Mouse (Mus musculus): Measurements from ENCODE around the gene Kcnj11. TPM values are rescaled to one million over a fixed set of nuclear protein-coding genes. Genes with fewer than 3 reads are reported as not detected.

Kcnj11 gene
- total RNA-seq (2021) = 100 to 1,000 TPM; 109 to 121 TPM
- long read RNA-seq, experiment 1, transcript Kcnj11-201 (2 exons, 917 nt) = minor isoform, 10 of 122 reads
- long read RNA-seq, experiment 1, transcript Kcnj11-205 (1 exons, 3,142 nt) = major isoform, 106 of 122 reads
- long read RNA-seq, experiment 1, partial matches to known transcripts = 0 of 122 reads
- long read RNA-seq, experiment 1, other reads (novel, unspliced or antisense) = 2 of 122 reads
- long read RNA-seq, experiment 2, transcript Kcnj11-205 (1 exons, 3,142 nt) = major isoform, 105 of 113 reads
- long read RNA-seq, experiment 2, partial matches to known transcripts = 0 of 113 reads
- long read RNA-seq, experiment 2, other reads (novel, unspliced or antisense) = 0 of 113 reads

DNA sequence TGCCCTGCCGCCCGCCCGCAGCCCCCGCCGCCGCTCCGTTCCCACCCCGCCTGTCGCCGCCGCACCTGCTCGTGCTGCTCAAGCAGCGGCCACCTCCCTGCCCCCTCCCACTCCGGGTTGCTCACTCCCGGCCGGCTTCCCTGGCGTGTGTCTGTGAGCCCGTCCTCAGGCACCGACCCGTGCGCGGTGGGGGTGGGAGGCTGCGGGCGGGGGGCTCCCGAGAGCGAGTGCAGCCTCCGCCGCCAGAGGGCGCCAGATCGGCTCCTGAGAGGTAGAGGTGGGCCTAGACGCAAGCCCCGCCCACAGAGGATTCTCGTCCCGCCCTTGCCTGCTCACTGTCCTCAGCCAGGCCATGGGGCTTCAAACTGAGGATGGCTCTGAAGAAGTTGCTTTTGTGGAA, at the start of gene Kcnj11:
Gene Kcnj11 (minus strand): TSS at position 202 of the 400 bp plus-strand sequence.
- H3K27ac ChIP-seq = peak within 1 kb of the TSS; percentile 98
- peak within 1 kb of the TSS; percentile 78 for H3K4me3 ChIP-seq
- DNase-seq = peak; percentile 94
- intact Hi-C loops (cut with DNase I) = no loop called here
- TF ChIP-seq CTCF (IDR thresholded peaks at IDR 0.05) = peak; percentile 84

- Histone ChIP-seq H3K4me3 (no peak overlapping the region), H3K27ac (no peak overlapping the region)
- no peak for DNase-seq
- intact Hi-C loops (cut with DNase I) = no loop called here
- no peak for TF ChIP-seq CTCF (IDR thresholded peaks at IDR 0.05)
These were observed 46.9 kb upstream of the Kcnj11 start for GRCm38 (mm10) chr7:46147417-46147816.

- TF ChIP-seq CTCF (IDR thresholded peaks at IDR 0.05) = no peak
- no peak for DNase-seq
- intact Hi-C loops (cut with DNase I) = no loop called here
These were observed 46.2 kb upstream of the Kcnj11 start for GRCm38 (mm10) chr7:46146675-46147308.

DNA sequence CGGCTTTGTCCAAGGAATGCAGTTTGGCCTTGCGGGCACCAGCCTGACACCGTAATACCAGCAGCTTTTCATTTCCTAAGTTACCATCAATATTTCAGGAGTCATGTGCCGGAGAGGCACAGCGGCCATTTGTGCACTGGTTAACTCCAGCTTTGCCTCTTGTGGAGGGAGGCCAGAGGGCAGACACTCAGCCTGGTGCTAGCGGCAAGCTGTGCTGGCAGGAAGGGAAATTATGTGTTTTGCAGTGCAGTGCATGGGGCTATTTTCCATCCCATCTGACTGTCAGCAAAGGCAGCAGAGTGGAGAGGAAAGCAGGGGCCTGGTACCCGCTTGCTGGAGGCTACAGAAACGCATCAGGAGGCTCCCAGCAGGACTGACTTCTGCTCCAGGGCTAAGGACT, 43.5 kb upstream of the Kcnj11 start:
- TF ChIP-seq CTCF (IDR thresholded peaks at IDR 0.05) = no peak
- no peak for DNase-seq
- H3K4me3 ChIP-seq = no peak overlapping the region
- no peak overlapping the region for H3K27ac ChIP-seq
- intact Hi-C loops (cut with DNase I) = no loop called here

More at GRCm38 (mm10) chr7:46146675-46147308, 46.2 kb upstream of the Kcnj11 start:
- Histone ChIP-seq H3K27ac (no peak overlapping the region), H3K4me3 (no peak overlapping the region)

- Histone ChIP-seq H3K27ac (peak overlapping the region; percentile 66), H3K4me3 (no peak overlapping the region)
- no peak for DNase-seq
- TF ChIP-seq CTCF (IDR thresholded peaks at IDR 0.05) = no peak
- intact Hi-C loops (cut with DNase I) = no loop called here
These were observed 37.9 kb upstream of the Kcnj11 start for GRCm38 (mm10) chr7:46138329-46138930.

- intact Hi-C loops (cut with DNase I) = no loop called here
- TF ChIP-seq CTCF (IDR thresholded peaks at IDR 0.05) = peak; percentile 21; the same call in 1 of the 2 replicates
- DNase-seq = no peak
- H3K27ac ChIP-seq = no peak overlapping the region
- H3K4me3 ChIP-seq = no peak overlapping the region
These were observed 33.3 kb upstream of the Kcnj11 start for GRCm38 (mm10) chr7:46133858-46134257.

DNA sequence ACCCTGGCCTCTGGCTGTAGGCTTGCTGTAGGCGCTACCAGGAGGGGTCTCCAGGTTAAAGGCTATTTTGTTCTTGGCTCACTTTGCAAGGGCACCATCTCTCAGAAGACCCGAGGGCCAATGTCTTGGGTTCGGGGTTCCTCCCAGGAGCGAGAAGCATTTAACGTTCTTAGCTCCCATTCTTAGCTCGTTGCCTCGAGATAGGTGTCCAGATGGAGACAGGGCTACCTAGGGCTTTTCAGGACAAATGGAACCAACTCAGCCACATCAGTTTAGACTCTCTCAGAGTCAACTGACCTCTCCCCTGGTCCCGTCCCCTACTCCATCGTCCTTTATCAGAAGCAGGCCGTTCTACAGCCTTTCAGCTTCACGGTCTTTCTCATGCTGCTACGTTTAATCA, 31.7 kb upstream of the Kcnj11 start:
- no peak for DNase-seq
- peak overlapping the region; percentile 51 for H3K27ac ChIP-seq
- H3K4me3 ChIP-seq = no peak overlapping the region
- intact Hi-C loops (cut with DNase I) = no loop called here
- no peak for TF ChIP-seq CTCF (IDR thresholded peaks at IDR 0.05)

DNA sequence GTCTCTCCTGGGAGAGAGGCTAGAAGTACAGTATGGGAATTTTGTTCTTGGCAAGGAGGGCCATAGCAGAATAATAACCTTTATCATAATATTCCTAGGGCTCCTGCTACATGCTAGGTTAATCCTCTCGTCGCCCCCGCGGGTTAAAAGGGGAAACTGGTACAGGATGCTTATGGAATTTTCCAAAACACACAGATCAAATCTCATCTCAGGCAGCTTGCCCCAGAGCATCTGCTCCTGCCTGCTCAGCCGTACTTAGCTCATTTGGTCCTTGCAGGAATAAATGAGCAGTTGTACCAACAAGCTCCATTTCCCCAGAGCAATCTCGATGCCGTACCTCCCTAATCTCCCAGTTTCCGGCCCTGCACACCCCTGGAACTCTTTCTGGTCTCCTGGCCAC, 31.2 kb upstream of the Kcnj11 start:
- no peak for TF ChIP-seq CTCF (IDR thresholded peaks at IDR 0.05)
- DNase-seq = peak; percentile 27
- intact Hi-C loops (cut with DNase I) = no loop called here

GRCm38 (mm10) chr7:46131266-46131665, 30.7 kb upstream of the Kcnj11 start:
- no peak overlapping the region for H3K4me3 ChIP-seq
- no peak for TF ChIP-seq CTCF (IDR thresholded peaks at IDR 0.05)
- intact Hi-C loops (cut with DNase I) = no loop called here
- DNase-seq = peak; percentile 27
- peak overlapping the region; percentile 51 for H3K27ac ChIP-seq

More for the DNA sequence above, 31.2 kb upstream of the Kcnj11 start:
- Histone ChIP-seq H3K4me3 (no peak overlapping the region), H3K27ac (peak overlapping the region; percentile 51)

DNA sequence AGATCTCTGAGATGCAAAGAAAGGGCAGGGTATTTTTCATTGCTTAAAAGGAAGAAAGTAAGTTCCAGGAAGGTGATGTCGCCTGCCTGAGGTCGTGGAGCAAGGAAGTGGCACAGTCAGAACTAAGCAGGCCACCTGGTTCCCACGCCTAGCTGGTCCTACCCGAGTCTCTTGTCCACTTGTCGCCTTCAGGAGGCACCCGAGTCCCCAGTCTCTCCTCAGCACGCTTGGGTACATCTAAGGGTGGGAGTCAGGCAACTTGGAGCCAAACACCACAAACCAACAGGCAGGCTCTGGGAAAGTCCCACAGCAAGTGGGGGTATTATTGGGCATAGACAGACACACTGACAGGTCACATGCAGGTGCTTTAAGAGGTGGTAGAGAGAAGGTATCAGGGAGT, 30.2 kb upstream of the Kcnj11 start:
- H3K27ac ChIP-seq = peak overlapping the region; percentile 51; the same call in 1 of the 2 replicates
- TF ChIP-seq CTCF (IDR thresholded peaks at IDR 0.05) = no peak
- no peak overlapping the region for H3K4me3 ChIP-seq
- intact Hi-C loops (cut with DNase I) = no loop called here
- DNase-seq = no peak

DNA sequence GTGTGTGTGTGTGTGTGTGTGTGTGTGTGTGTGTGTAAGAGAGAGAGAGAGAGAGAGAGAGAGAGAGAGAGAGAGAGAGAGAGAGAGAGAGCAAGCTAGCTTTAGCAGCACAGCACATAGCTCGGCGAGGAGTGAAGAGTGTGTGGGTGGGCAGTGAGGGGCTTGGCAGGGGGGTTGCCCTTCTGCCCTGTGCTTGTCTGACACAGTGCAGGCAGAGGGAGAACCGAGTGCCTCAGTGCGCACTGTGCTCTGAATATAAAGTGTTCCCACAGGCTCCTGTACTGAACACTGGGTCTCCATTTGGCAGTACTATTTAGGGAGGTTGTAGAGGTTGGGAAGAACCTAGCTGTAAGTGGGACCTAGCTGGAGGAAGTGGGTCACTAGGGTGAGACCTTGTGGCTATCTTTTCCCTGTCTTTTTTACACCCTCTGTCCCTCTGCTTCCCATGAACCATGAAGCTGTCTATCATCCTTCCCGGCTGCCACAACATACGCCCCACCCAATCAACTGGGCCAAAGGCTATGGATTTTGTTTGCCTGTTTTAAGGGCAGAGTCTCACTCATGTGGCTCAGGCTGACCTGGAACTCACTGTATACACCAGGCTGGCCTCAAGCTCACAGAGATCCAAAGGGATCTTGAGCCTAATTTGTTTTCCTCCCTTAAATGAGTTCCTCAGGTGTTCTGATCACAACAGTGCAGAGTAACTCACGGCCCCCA, 29.1 kb upstream of the Kcnj11 start:
- H3K27ac ChIP-seq = no peak overlapping the region
- intact Hi-C loops (cut with DNase I) = no loop called here
- no peak for TF ChIP-seq CTCF (IDR thresholded peaks at IDR 0.05)
- DNase-seq = no peak
- no peak overlapping the region for H3K4me3 ChIP-seq

GRCm38 (mm10) chr7:46128196-46128595, 27.6 kb upstream of the Kcnj11 start:
- no peak for TF ChIP-seq CTCF (IDR thresholded peaks at IDR 0.05)
- intact Hi-C loops (cut with DNase I) = no loop called here
- no peak overlapping the region for H3K27ac ChIP-seq
- DNase-seq = no peak
- no peak overlapping the region for H3K4me3 ChIP-seq
